Mouse (Mus musculus) liver, embryonic 11.5 days (tissue): Measurements from ENCODE around the gene Cdk8. TPM values are rescaled to one million over a fixed set of nuclear protein-coding genes. Genes with fewer than 3 reads are reported as not detected.
A peak's percentile ranks its signal among the peaks of the same experiment; 100 is the strongest.

Experiments
- ATAC-seq: fragments of 200-750 bp; cut with Nextera tagmentation; replicated peaks from 2 replicates; pipeline ENCODE4 v1.8.0; 2017; ENCODE audit warnings: moderate number of reproducible peaks, mild to moderate bottlenecking, moderate TSS enrichment, moderate library complexity; ENCODE audit not compliant: low FRiP score
- DNase-seq: peaks from one replicate; pipeline ENCODE4 v3.0.0-alpha.2; 2017; ENCODE audit warnings: low spot score
- H3K27ac ChIP-seq: fragments of 300-500 bp; sonication (generic); 2 replicates; pipeline ENCODE4 v1.5.1; 2014; ENCODE audit warnings: mild to moderate bottlenecking, low read depth, low read length, control low read depth
- H3K27me3 ChIP-seq: fragments of 300-500 bp; sonication (generic); replicated peaks from 2 replicates; pipeline ENCODE4 v1.6.1; 2014; ENCODE audit warnings: low read length, mixed read lengths; ENCODE audit not compliant: control insufficient read depth, insufficient read depth
- H3K36me3 ChIP-seq: fragments of 300-500 bp; sonication (generic); 2 replicates; pipeline ENCODE4 v1.6.1; 2014; ENCODE audit warnings: mild to moderate bottlenecking, low read length, moderate library complexity, mixed read lengths; ENCODE audit not compliant: control insufficient read depth, insufficient read depth
- H3K4me1 ChIP-seq: fragments of 300-500 bp; sonication (generic); replicated peaks from 2 replicates; pipeline ENCODE4 v1.6.1; 2014; ENCODE audit warnings: low read length, mixed read lengths; ENCODE audit not compliant: control insufficient read depth, insufficient read depth
- H3K4me2 ChIP-seq: fragments of 300-500 bp; sonication (generic); 2 replicates; pipeline ENCODE4 v1.6.1; 2014; ENCODE audit warnings: mild to moderate bottlenecking, control low read depth, moderate library complexity
- H3K4me3 ChIP-seq: fragments of 300-500 bp; sonication (generic); 2 replicates; pipeline ENCODE4 v1.5.1; 2014; ENCODE audit warnings: low read depth, low read length, control low read depth
- H3K9ac ChIP-seq: fragments of 300-500 bp; sonication (generic); 2 replicates; pipeline ENCODE4 v1.6.1; 2014; ENCODE audit warnings: low read depth, low read length, control low read depth
- H3K9me3 ChIP-seq: fragments of 300-500 bp; sonication (generic); 2 replicates; pipeline ENCODE4 v1.6.1; 2016; ENCODE audit warnings: low read length, inconsistent platforms, mixed read lengths; ENCODE audit not compliant: control insufficient read depth
- WGBS: fragments of 180-500 bp; shearing (Covaris S2); extraction: QIAGEN DNeasy Blood & Tissue Kit; methylation state at CpG from one replicate; pipeline ENCODE4 v1.1.7; 2014; 5-methylcytosine and 5-hydroxymethylcytosine counted together
- polyA plus RNA-seq: library from polyadenylated mRNA; unstranded; fragments of >200 nt; fragmentation: Nextera tagmentation; extraction: Ambion mirVana; gene quantifications from 2 replicates; pipeline ENCODE4 v1.2.1, GENCODE M21; 2014

Gene Cdk8
- polyA plus RNA-seq, 1 experiment from 2014 or later, result 34.3 TPM

DNA sequence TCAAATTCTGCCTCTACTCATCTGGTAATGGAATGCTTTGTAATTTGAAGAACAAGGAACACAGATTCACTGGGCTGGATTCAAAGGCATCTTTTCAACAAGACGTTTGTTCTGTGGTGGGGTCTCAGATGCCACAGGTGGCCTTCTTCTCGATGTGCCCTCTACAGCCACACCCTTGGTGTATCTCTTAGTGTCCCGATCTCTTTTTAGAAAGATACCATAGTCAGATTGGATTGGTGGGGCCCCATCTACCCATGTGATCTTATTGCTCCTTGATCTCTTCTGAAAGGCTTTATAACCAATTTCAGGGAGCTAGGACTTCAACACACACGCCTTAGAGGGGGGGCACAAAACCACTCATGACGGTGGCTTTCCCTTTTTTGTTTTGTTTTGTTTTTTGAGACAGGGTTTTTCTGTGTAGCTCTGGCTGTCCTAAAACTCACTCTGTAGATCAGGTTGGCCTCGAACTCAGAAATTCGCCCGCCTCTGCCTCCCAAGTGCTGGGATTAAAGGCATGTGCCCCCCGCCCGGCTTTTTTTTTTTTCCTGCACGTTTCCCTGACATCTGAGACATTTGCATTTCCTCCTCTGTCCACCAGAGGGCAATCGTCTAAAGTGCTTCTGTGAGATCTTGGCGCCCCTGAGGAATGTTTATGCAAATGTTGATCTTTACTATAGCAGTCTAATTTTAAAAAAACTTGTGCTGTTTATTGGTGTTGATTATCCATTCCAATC, 99.2 kb downstream of the Cdk8 start:
- Histone ChIP-seq H3K9ac (no peak overlapping the region), H3K9me3 (no peaks in the 10 kb centered on the region), H3K27ac (no peak overlapping the region), H3K4me3 (no peak overlapping the region), H3K27me3 (no peaks in the 10 kb centered on the region), H3K36me3 (no peaks in the 10 kb centered on the region), H3K4me2 (peak overlapping the region; percentile 34), H3K4me1 (0 out of 2 replicates have a peak, but pooled peaks cover 2% of the 10 kb centered on the region)
- DNase-seq (no peak), ATAC-seq (no peak; the same call in none of the 2 replicates)
- 32% methylated on average over 13 of the region's 13 CpGs for WGBS

DNA sequence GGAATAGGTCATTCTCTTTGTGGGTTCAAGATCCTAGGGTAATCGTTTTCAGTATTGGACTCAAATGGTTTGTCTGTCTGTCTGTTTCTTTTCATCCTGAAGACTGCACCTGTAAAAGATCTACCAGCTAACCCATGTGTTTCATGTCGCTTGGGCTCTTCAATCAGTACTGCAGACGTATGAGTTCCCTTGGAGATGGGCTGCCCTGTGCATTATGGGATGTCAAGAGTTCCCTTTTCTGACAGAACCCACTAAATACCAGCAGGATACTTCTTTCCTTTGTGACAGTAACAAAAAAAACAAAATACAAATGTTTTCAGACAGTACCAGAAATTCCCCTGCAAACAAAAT, 99.7 kb downstream of the Cdk8 start:
- no peaks in the 10 kb centered on the region for H3K9me3 ChIP-seq
- no peaks in the 10 kb centered on the region for H3K36me3 ChIP-seq
- H3K4me1 ChIP-seq, result 0 out of 2 replicates have a peak, but pooled peaks cover 2% of the 10 kb centered on the region
- no peak overlapping the region for H3K27ac ChIP-seq
- no peak overlapping the region for H3K4me2 ChIP-seq
- DNase-seq (no peak), ATAC-seq (no peak; the same call in 1 of the 2 replicates)
- H3K9ac ChIP-seq, result no peak overlapping the region
- WGBS, result 26% methylated on average over 3 of the region's 3 CpGs
- no peak overlapping the region for H3K4me3 ChIP-seq
- H3K27me3 ChIP-seq, result no peaks in the 10 kb centered on the region

DNA sequence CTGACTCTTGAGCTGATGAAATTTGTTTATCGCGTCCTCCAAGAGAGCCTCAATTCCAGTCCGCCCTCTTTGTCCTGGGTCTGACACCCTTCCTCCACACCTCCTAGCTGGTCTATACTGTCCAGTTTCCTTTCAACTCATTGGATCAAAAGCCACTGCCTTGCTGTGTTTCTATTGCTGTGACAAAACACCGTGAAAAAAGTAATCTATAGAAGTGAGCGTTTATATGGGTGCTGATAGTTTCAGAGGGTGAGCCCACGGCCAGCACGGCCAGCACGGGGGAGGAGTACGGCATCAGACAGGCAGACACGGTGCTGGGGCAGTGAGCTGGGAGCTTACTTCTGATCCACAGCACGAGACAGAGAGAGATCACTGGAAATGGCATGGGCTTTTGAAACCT, 100.1 kb downstream of the Cdk8 start:
- Histone ChIP-seq H3K27me3 (no peaks in the 10 kb centered on the region), H3K4me1 (0 out of 2 replicates have a peak, but pooled peaks cover 2% of the 10 kb centered on the region), H3K9me3 (no peaks in the 10 kb centered on the region), H3K4me3 (no peak overlapping the region), H3K36me3 (no peaks in the 10 kb centered on the region), H3K4me2 (no peak overlapping the region), H3K9ac (no peak overlapping the region), H3K27ac (no peak overlapping the region)
- no peak for ATAC-seq
- DNase-seq, result no peak
- 83% methylated on average over 11 of the region's 11 CpGs for WGBS

DNA sequence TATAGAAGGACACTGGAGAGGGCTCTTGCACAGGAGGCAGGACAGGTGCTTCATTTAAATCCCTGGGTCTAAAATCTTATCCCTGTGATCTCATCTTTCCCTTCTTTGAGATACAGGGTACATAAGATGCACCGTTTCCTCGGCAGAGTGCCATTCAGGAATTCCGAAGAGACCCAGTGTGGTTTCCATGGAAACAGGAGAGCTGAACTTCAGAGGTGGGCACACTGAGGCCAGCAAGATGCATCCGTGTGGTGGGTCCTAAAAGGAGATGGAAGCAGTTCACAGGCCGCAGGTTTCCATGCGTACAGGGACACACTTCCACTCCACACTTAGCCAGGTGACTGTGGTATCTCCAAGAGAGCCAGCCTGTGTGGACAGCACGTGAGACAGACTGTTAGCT, 101.5 kb downstream of the Cdk8 start:
- Histone ChIP-seq H3K4me3 (no peak overlapping the region), H3K36me3 (no peaks in the 10 kb centered on the region), H3K4me1 (0 out of 2 replicates have a peak, but pooled peaks cover 2% of the 10 kb centered on the region), H3K9ac (no peak overlapping the region), H3K27ac (no peak overlapping the region), H3K4me2 (no peak overlapping the region), H3K27me3 (no peaks in the 10 kb centered on the region), H3K9me3 (no peaks in the 10 kb centered on the region)
- ATAC-seq (no peak), DNase-seq (no peak)
- whole genome bisulfite sequencing, result 69% methylated on average over 7 of the region's 7 CpGs

DNA sequence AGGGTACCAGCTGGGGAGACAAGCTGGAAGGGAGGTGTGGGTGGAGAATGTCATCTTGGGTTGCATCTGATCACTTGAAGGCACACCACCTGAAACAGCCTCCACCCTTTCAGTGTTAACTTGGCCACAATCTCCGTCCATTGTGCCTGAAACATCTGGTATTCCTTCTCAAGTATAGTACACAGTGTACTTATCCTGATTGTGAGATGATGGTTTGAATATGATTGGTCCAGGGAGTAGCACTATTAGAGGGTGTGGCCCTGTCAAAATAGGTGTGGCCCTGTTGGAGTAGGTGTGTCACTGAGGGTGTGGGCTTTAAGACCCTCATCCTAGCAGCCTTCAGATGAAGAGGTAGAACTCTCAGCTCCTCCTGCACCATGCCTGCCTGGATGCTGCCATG, 103.4 kb downstream of the Cdk8 start:
- no peak overlapping the region for H3K4me3 ChIP-seq
- no peaks in the 10 kb centered on the region for H3K9me3 ChIP-seq
- H3K9ac ChIP-seq, result no peak overlapping the region
- 0 out of 2 replicates have a peak, but pooled peaks cover 2% of the 10 kb centered on the region for H3K4me1 ChIP-seq
- H3K27me3 ChIP-seq, result no peaks in the 10 kb centered on the region
- no peak for DNase-seq
- no peak for ATAC-seq
- no peak overlapping the region for H3K27ac ChIP-seq
- WGBS, result 60% methylated on average over 1 of the region's 1 CpGs
- no peaks in the 10 kb centered on the region for H3K36me3 ChIP-seq
- H3K4me2 ChIP-seq, result no peak overlapping the region

DNA sequence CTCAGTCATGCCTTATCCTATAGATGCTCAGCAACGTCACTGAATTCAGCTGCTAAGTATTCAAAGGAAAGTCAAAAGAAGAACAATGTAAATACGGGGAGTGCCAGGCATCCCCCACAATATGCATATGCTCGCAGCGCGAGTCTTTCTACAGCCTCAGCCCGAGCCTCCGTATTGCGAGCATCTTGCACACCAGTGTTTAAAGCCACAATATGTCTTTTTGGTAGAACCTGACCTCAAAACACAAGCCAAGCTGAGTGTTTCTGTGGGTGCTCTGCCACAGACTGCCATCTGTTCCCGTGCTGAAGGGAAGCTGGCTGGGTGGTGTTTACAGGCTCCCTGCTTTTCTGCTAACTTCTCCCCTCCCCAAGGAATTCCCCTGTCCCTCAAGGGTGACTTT, 107.0 kb downstream of the Cdk8 start:
- 56% methylated on average over 9 of the region's 9 CpGs for WGBS
- ATAC-seq (no peak), DNase-seq (no peak)
- no peaks in the 10 kb centered on the region for H3K9me3 ChIP-seq
- H3K27ac ChIP-seq, result no peak overlapping the region
- no peaks in the 10 kb centered on the region for H3K27me3 ChIP-seq
- H3K9ac ChIP-seq, result no peak overlapping the region
- H3K4me1 ChIP-seq, result no peaks in the 10 kb centered on the region
- no peak overlapping the region for H3K4me3 ChIP-seq
- no peak overlapping the region for H3K4me2 ChIP-seq
- H3K36me3 ChIP-seq, result no peaks in the 10 kb centered on the region

DNA sequence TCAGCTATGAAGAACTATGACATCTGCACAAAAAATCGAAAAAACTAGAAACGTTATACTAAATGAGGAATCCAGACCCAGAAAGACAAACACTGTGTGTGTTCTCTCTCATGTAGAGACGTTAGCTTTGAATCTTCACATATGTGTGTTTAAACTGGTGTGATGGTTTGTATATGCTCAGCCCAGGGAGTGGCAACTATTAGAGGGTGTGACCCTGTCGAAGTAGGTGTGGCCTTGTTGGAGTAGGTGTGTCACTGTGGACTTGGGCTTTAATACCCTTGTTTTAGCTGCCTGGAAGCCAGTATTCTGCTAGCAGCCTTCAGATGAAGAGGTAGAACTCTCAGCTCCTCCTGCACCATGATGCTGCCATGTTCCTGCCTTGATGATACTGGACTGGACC, 109.0 kb downstream of the Cdk8 start:
- no peak overlapping the region for H3K27ac ChIP-seq
- H3K4me1 ChIP-seq, result no peaks in the 10 kb centered on the region
- no peak for ATAC-seq
- no peaks in the 10 kb centered on the region for H3K36me3 ChIP-seq
- H3K9ac ChIP-seq, result no peak overlapping the region
- H3K4me2 ChIP-seq, result no peak overlapping the region
- no peak for DNase-seq
- no peak overlapping the region for H3K4me3 ChIP-seq
- 77% methylated on average over 4 of the region's 4 CpGs for WGBS
- no peaks in the 10 kb centered on the region for H3K27me3 ChIP-seq
- H3K9me3 ChIP-seq, result no peaks in the 10 kb centered on the region

DNA sequence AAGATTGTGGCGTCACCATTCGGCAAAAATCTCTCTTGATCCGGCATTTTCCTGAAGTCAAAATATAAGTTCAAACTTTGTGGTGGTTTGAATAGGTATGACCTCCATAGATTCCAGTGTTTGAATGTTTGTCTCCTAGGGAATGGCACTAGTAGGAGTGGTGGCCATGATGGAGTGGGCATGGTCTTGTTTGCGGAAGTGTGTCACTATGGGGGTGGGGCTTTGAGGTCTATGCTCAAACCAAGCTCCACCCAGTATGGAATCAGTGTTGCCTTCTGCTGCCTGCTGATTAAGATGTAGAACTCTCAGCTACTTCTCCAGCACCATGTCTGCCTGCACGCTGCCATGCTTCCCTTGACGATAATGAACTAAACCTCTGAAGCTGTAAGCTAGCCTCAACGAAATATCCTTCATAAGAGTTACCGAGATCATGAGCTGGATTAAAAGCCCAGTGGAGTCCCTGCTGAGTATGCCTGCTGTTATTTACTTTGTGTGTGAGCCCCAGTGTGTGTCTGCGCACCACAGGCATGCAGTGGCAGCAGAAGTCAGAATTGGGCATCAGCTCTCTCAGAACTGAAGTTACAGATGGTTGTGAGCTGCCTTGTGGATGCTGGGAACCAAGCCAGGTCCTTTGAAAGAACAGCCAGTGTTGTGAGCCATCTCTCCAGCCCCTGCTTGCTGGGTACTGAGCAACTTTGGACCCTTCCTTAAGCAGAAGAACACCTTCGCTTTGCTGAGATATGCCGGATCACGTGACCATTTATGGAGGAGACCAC, 114.1 kb downstream of the Cdk8 start:
- no peak overlapping the region for H3K9ac ChIP-seq
- H3K9me3 ChIP-seq, result no peaks in the 10 kb centered on the region
- DNase-seq, result no peak
- no peaks in the 10 kb centered on the region for H3K27me3 ChIP-seq
- no peak overlapping the region for H3K4me2 ChIP-seq
- WGBS, result 82% methylated on average over 12 of the region's 12 CpGs
- no peak overlapping the region for H3K27ac ChIP-seq
- no peak overlapping the region for H3K4me3 ChIP-seq
- no peaks in the 10 kb centered on the region for H3K36me3 ChIP-seq
- ATAC-seq, result no peak
- no peaks in the 10 kb centered on the region for H3K4me1 ChIP-seq

DNA sequence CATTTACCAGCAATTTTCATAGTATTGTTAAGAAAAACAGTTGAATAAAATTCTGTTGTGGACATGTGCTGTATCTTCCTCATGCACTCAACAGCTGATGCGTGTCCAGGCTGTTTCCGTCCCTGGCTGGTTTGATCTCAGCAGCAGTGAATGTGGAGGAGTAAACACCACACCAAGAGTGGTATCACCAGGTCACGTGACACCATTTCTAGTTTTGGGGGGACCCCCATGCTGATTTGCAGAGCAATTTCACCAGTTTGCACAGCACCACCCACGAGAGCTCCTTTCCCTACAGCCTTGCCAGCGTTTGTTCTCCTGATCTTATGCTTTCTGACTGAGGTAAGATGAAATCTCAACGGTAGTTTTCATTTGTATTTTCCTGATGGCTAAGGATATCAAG, 116.1 kb downstream of the Cdk8 start:
- no peaks in the 10 kb centered on the region for H3K9me3 ChIP-seq
- H3K4me1 ChIP-seq, result no peaks in the 10 kb centered on the region
- H3K4me2 ChIP-seq, result no peak overlapping the region
- DNase-seq (no peak), ATAC-seq (no peak)
- no peak overlapping the region for H3K4me3 ChIP-seq
- 73% methylated on average over 6 of the region's 6 CpGs for WGBS
- H3K27me3 ChIP-seq, result no peaks in the 10 kb centered on the region
- no peak overlapping the region for H3K27ac ChIP-seq
- H3K9ac ChIP-seq, result no peak overlapping the region
- H3K36me3 ChIP-seq, result no peaks in the 10 kb centered on the region
